Mouse (Mus musculus): ENCODE measurements around the gene Pif1. TPM values are rescaled to one million over a fixed set of nuclear protein-coding genes. Genes with fewer than 3 reads are reported as not detected.

The Pif1 gene
- polyA plus RNA-seq, 1 experiment from 2014 or later, result 31.9 TPM

DNA sequence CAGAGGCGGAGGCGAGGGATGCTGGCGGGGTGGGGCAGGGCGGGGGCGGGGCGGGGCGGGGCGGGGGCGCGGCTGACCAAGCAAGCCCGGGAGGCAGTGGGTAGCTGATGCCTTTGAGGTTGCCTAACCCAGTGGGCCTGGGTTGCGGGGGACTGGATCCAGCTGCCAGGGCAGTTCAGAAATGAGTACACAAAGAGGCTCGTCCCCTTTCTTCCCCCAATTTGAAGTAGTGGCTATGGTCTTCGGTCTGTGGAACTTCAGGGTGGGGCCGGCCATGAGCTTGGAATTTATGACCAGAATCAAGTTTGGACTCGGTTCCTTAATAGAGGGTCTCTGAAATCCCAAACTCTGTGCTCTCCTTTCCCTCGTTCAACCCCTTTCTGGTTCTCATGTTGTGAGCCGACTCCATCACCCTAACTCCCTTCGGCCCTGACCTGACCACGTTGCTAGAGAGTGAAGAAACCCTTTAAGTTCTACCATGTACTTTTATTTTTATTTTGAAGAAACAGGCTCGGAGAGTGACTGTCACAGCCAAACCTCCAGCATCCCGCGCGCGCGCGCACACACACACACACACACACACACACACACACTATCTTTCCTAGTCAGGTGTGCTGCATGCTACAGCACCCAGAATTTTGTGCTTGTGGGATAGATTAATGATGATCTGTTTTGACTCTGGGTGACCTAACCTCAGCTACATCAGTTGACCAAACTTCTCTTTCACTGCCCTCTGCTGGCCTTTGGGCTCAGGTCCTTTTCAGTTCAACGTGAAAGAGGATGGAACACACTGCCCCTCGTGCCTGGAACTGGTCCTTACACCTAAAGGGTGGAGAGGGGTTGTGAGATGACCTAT, 6.3 kb upstream of the Pif1 start:
- H3K27me3 ChIP-seq (ENCODE audit: poor library complexity, severe bottlenecking), result 0 out of 2 replicates have a peak, but pooled peaks cover 8% of the 10 kb centered on the region
- peak overlapping the region; percentile 69 for H3K4me3 ChIP-seq
- H3K9me3 ChIP-seq, result no peaks in the 10 kb centered on the region
- H3K36me3 ChIP-seq (replicated peaks), result no peaks in the 10 kb centered on the region
- 6% methylated on average over 25 of the region's 29 CpGs for WGBS
- DNase-seq (ENCODE audit: extremely low spot score, low spot score), result peak; percentile 81
- peaks cover 53% of the 10 kb centered on the region for H3K4me1 ChIP-seq
- H3K27ac ChIP-seq, result peak overlapping the region; percentile 87

DNA sequence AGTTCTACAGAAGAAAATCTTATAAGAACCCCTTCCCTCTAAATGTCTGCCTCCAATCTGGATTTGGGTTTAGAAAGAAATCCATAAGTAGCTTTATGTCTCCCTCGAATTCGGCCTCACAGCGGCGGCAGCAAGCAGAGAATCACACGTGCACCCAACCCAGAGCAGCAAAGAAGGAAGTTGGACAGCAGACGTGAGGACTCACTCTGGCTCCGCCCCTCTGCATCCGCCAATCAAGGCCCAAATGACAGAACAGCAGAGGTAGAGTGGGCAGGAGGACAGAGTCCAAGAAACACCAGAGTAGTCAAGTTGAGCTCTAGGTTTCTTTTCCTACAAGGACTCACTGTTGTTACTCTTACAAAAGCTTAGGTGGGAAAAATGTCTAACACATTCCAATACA, 3.9 kb upstream of the Pif1 start:
- 0 out of 2 replicates have a peak, but pooled peaks cover 8% of the 10 kb centered on the region for H3K27me3 ChIP-seq (ENCODE audit: poor library complexity, severe bottlenecking)
- 0 out of 2 replicates have a peak, but pooled peaks cover under 1% of the 10 kb centered on the region for H3K36me3 ChIP-seq (replicated peaks)
- no peak overlapping the region for H3K27ac ChIP-seq
- no peaks in the 10 kb centered on the region for H3K9me3 ChIP-seq
- 27% methylated on average over 8 of the region's 8 CpGs for WGBS
- no peak overlapping the region for H3K4me3 ChIP-seq
- no peak for DNase-seq (ENCODE audit: extremely low spot score, low spot score)
- H3K4me1 ChIP-seq, result peaks cover 46% of the 10 kb centered on the region

- no peak for DNase-seq (ENCODE audit: extremely low spot score, low spot score)
- Histone ChIP-seq H3K27me3 (ENCODE audit: poor library complexity, severe bottlenecking) (no peaks in the 10 kb centered on the region), H3K4me3 (peak overlapping the region; percentile 86), H3K4me1 (peaks cover 40% of the 10 kb centered on the region), H3K27ac (peak overlapping the region; percentile 92), H3K36me3 (replicated peaks) (peaks cover 36% of the 10 kb centered on the region), H3K9me3 (no peaks in the 10 kb centered on the region)
- whole genome bisulfite sequencing, result under 1% methylated on average over 6 of the region's 6 CpGs
Observed at GRCm38 (mm10) chr9:65587270-65587572, 261 bp downstream of the Pif1 start.

DNA sequence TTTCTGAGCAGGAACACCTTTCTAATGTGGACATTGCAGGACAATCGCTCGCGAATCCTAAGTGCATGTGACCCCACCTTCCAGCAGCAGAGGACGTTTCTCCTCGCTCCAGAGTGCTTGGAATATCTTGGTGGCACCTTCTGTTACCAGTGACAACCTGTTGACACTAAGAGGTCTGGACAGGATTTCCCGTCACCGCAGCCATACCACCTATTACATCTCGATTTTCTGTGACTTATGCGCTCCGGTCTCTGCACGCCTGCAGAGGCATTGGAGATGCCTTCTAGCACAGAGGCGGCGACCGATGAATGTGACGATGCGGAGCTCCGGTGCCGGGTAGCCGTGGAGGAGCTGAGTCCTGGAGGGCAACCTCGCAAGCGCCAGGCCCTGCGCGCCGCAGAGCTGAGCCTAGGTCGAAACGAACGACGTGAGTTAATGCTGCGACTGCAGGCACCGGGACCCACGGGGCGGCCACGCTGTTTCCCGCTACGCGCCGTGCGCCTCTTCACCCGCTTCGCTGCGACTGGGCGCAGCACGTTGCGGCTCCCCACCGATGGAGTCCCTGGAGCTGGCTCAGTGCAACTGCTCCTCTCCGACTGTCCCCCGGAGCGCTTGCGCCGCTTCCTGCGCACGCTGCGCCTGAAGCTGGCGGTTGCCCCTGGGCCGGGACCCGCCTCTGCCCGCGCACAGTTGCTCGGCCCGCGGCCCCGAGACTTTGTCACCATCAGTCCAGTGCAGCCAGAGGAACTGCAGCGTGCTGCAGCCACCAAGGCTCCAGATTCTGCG, 806 bp downstream of the Pif1 start:
- peak; percentile 47 for DNase-seq (ENCODE audit: extremely low spot score, low spot score)
- Histone ChIP-seq H3K9me3 (no peaks in the 10 kb centered on the region), H3K27ac (peak overlapping the region; percentile 92), H3K4me1 (peaks cover 40% of the 10 kb centered on the region), H3K4me3 (peak overlapping the region; percentile 86), H3K27me3 (ENCODE audit: poor library complexity, severe bottlenecking) (no peaks in the 10 kb centered on the region), H3K36me3 (replicated peaks) (peaks cover 42% of the 10 kb centered on the region)
- WGBS, result under 1% methylated on average over 64 of the region's 64 CpGs

DNA sequence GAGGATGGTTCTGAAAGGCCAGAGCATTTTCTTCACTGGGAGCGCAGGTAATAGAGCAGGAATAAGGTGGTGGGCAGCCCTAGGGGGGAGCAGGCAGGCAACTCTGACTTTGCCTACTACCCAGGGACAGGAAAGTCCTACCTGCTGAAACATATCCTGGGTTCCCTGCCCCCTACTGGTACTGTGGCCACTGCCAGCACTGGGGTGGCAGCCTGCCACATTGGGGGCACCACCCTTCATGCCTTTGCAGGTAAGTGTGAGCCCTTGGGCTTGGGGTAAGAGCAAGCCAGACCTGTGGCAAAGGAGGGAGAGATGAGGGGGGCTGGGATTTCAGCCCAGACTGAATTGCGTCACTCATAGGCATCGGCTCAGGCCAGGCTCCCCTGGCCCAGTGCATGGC, 2.1 kb downstream of the Pif1 start:
- DNase-seq (ENCODE audit: extremely low spot score, low spot score), result no peak
- H3K27me3 ChIP-seq (ENCODE audit: poor library complexity, severe bottlenecking), result no peaks in the 10 kb centered on the region
- WGBS, result 95% methylated on average over 3 of the region's 3 CpGs
- peaks cover 36% of the 10 kb centered on the region for H3K4me1 ChIP-seq
- peaks cover 55% of the 10 kb centered on the region for H3K36me3 ChIP-seq (replicated peaks)
- H3K4me3 ChIP-seq, result peak overlapping the region; percentile 86
- no peak overlapping the region for H3K27ac ChIP-seq
- no peaks in the 10 kb centered on the region for H3K9me3 ChIP-seq

DNA sequence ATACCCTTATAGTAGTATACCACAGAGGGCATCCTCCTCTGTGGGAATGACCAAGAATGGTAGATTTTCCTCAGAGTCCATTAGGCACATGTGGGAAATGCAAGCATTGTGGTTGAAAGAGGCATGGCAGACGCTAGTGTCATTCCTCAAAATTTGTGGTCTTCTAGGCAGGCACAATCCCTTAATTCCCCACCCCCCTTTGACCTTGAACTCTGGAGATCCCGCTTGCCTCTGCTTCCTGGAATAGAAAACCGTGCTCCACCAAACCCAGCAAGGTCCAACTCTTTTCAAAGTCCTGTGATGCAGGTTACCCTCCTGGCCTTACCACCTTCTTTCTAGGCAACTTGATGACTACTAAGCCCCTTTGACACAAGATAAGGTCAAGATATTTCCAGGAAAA, 5.8 kb downstream of the Pif1 start:
- WGBS, result 90% methylated on average over 3 of the region's 3 CpGs
- H3K27me3 ChIP-seq (ENCODE audit: poor library complexity, severe bottlenecking), result no peaks in the 10 kb centered on the region
- no peak overlapping the region for H3K4me3 ChIP-seq
- peaks cover 25% of the 10 kb centered on the region for H3K4me1 ChIP-seq
- H3K9me3 ChIP-seq, result no peaks in the 10 kb centered on the region
- H3K27ac ChIP-seq, result no peak overlapping the region
- peaks cover 75% of the 10 kb centered on the region for H3K36me3 ChIP-seq (replicated peaks)
- no peak for DNase-seq (ENCODE audit: extremely low spot score, low spot score)

- no peaks in the 10 kb centered on the region for H3K27me3 ChIP-seq (ENCODE audit: poor library complexity, severe bottlenecking)
- peaks cover 17% of the 10 kb centered on the region for H3K4me1 ChIP-seq
- WGBS, result 87% methylated on average over 9 of the region's 9 CpGs
- peaks cover 73% of the 10 kb centered on the region for H3K36me3 ChIP-seq (replicated peaks)
- no peak for DNase-seq (ENCODE audit: extremely low spot score, low spot score)
- no peaks in the 10 kb centered on the region for H3K9me3 ChIP-seq
- no peak overlapping the region for H3K4me3 ChIP-seq
- H3K27ac ChIP-seq, result no peak overlapping the region
Observed at GRCm38 (mm10) chr9:65593596-65593995, 6.6 kb downstream of the Pif1 start.

GRCm38 (mm10) chr9:65598765-65599249, 11.8 kb downstream of the Pif1 start:
- DNase-seq (ENCODE audit: extremely low spot score, low spot score), result peak; percentile 26
- 46% methylated on average over 9 of the region's 11 CpGs for WGBS

DNA sequence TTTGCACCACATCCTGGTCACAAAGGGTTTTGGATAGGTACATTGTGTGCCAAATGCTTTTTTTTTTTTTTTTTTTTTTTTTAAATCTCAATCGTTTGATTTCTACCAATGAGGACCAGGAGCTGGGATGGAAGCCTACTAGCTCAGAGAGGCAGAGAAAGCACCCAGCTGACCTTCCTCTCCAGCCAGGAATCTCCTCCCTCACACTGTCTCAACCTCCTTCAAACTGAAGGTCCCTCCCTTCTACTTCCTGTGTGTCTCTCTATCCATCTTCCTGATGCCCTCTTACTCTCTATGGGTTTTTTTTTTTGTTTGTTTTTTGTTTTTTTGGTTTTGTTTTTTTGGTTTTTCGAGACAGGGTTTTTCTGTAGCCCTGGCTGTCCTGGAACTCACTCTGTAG, 14.0 kb downstream of the Pif1 start:
- DNase-seq (ENCODE audit: extremely low spot score, low spot score), result no peak
- 65% methylated on average over 2 of the region's 2 CpGs for WGBS
- Histone ChIP-seq H3K36me3 (replicated peaks) (peaks cover 1% of the 10 kb centered on the region), H3K4me1 (peaks cover 7% of the 10 kb centered on the region), H3K27ac (no peak overlapping the region), H3K4me3 (no peak overlapping the region), H3K9me3 (no peaks in the 10 kb centered on the region), H3K27me3 (ENCODE audit: poor library complexity, severe bottlenecking) (no peaks in the 10 kb centered on the region)

More at GRCm38 (mm10) chr9:65598765-65599249, 11.8 kb downstream of the Pif1 start:
- no peaks in the 10 kb centered on the region for H3K27me3 ChIP-seq (ENCODE audit: poor library complexity, severe bottlenecking)
- peak overlapping the region; percentile 29; the same call in 1 of the 2 replicates for H3K4me3 ChIP-seq
- no peaks in the 10 kb centered on the region for H3K9me3 ChIP-seq
- 0 out of 2 replicates have a peak, but pooled peaks cover 2% of the 10 kb centered on the region for H3K4me1 ChIP-seq
- H3K36me3 ChIP-seq (replicated peaks), result peaks cover 23% of the 10 kb centered on the region
- H3K27ac ChIP-seq, result no peak overlapping the region

DNA sequence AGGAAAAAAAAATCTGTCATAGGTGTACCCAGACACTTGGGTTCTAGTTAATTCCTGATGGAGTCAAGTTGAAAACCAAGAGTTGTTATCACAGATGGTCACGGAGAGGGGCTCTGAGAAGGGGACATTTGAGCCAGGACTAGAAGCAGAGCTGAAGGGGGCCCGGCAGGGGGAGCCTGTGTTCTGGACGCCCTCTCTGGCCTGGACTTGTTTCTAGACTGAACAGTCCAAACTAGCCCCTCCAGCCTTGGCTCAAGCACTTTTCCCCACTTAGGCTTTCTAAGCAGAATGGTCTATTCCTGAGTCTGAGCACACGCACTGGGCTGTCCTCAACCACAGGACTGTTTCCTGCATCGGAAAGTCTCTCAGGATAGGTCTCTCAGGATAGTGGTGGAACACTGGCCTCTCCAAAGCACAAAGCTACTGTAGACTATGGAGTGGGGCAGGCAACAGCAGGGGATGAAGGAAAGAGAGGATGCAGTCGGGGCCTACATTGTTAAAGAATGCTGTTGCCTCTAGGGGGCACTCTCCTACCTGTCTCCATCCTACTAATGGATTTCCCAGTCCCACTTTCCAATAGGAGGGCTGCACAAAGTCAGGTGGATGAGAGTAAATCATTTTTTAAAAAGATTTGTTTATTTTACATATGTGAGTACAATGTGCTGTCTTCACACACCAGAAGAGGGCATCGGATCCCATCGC, 16.6 kb downstream of the Pif1 start:
- H3K36me3 ChIP-seq (replicated peaks), result no peaks in the 10 kb centered on the region
- no peaks in the 10 kb centered on the region for H3K9me3 ChIP-seq
- WGBS, result 54% methylated on average over 8 of the region's 8 CpGs
- no peak overlapping the region for H3K4me3 ChIP-seq
- no peak overlapping the region for H3K27ac ChIP-seq
- DNase-seq (ENCODE audit: extremely low spot score, low spot score), result no peak
- H3K4me1 ChIP-seq, result peaks cover 16% of the 10 kb centered on the region
- H3K27me3 ChIP-seq (ENCODE audit: poor library complexity, severe bottlenecking), result peaks cover 10% of the 10 kb centered on the region

- Histone ChIP-seq H3K27me3 (ENCODE audit: poor library complexity, severe bottlenecking) (peaks cover 10% of the 10 kb centered on the region), H3K4me1 (peaks cover 14% of the 10 kb centered on the region), H3K4me3 (peak overlapping the region; percentile 13; the same call in 1 of the 2 replicates), H3K27ac (peak overlapping the region; percentile 66; the same call in 1 of the 2 replicates), H3K9me3 (no peaks in the 10 kb centered on the region), H3K36me3 (replicated peaks) (no peaks in the 10 kb centered on the region)
- 6% methylated on average over 9 of the region's 9 CpGs for WGBS
- peak; percentile 87 for DNase-seq (ENCODE audit: extremely low spot score, low spot score)
Observed at GRCm38 (mm10) chr9:65605471-65606136, 18.6 kb downstream of the Pif1 start.
